Mouse (Mus musculus) heart, embryonic 15.5 days (tissue): ENCODE results near the gene Fry. TPM values are rescaled to one million over a fixed set of nuclear protein-coding genes. Genes with fewer than 3 reads are reported as not detected.
A peak's percentile ranks its signal among the peaks of the same experiment; 100 is the strongest.

ENCODE experiments used
- ATAC-seq: fragments of 200-750 bp; cut with Nextera tagmentation; replicated peaks from 2 replicates; pipeline ENCODE4 v1.8.0; 2017; ENCODE audit warnings: low read depth, moderate TSS enrichment; ENCODE audit not compliant: insufficient number of reproducible peaks, insufficient read depth, low FRiP score
- H3K27ac ChIP-seq: fragments of 300-500 bp; sonication (generic); 2 replicates; pipeline ENCODE4 v1.5.1; 2015; ENCODE audit warnings: mild to moderate bottlenecking, inconsistent platforms
- H3K27me3 ChIP-seq: fragments of 300-500 bp; sonication (generic); 2 replicates; pipeline ENCODE4 v1.6.1; 2015; ENCODE audit warnings: inconsistent platforms
- H3K36me3 ChIP-seq: fragments of 300-500 bp; sonication (generic); 2 replicates; pipeline ENCODE4 v1.6.1; 2015; ENCODE audit warnings: mild to moderate bottlenecking, inconsistent platforms
- H3K4me1 ChIP-seq: fragments of 300-500 bp; sonication (generic); replicated peaks from 2 replicates; pipeline ENCODE4 v1.6.1; 2015; ENCODE audit warnings: inconsistent platforms
- H3K4me2 ChIP-seq: fragments of 300-500 bp; sonication (generic); 2 replicates; pipeline ENCODE4 v1.6.1; 2015; ENCODE audit warnings: inconsistent platforms, mild to moderate bottlenecking, moderate library complexity
- H3K4me3 ChIP-seq: fragments of 300-500 bp; sonication (generic); 2 replicates; pipeline ENCODE4 v1.5.1; 2015; ENCODE audit warnings: mild to moderate bottlenecking, inconsistent platforms
- H3K9ac ChIP-seq: fragments of 300-500 bp; sonication (generic); 2 replicates; pipeline ENCODE4 v1.6.1; 2015; ENCODE audit warnings: mild to moderate bottlenecking, inconsistent platforms
- H3K9me3 ChIP-seq: fragments of 300-500 bp; sonication (generic); replicated peaks from 2 replicates; pipeline ENCODE4 v1.6.1; 2016; ENCODE audit warnings: inconsistent platforms
- WGBS: fragments of 180-500 bp; shearing (Covaris S2); methylation state at CpG from one replicate; pipeline ENCODE4 v1.1.7; 2015; ENCODE audit warnings: mixed read lengths; 5-methylcytosine and 5-hydroxymethylcytosine counted together
- polyA plus RNA-seq: library from polyadenylated mRNA; unstranded; fragments of >200 nt; fragmentation: Nextera tagmentation; extraction: Ambion mirVana; gene quantifications from 2 replicates; pipeline ENCODE4 v1.2.1, GENCODE M21; 2015

The Fry gene
- polyA plus RNA-seq, 1 experiment from 2014 or later, result 30.3 TPM

DNA sequence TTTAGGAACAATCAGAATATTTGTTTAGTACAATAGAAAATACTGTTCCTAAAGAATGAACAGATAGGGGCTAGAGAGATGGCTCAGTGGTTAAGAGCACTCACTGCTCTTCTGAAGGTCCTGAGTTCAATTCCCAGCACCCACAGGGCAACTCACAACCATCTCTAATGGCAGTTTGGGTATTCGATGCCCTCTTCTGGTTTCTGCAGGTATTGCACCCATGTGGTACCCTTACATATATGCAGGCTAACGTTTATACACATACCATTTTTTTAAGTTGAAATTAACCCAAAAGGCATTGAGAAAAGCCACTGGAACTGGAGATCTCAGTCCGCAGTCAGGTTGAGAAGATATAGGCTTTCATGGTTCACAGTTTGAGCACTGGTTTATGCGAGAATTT, 248.6 kb downstream of the Fry start:
- H3K4me2 ChIP-seq, result no peak overlapping the region
- H3K4me3 ChIP-seq, result no peak overlapping the region
- WGBS, result 87% methylated on average over 4 of the region's 4 CpGs
- H3K27me3 ChIP-seq, result no peaks in the 10 kb centered on the region
- no peak overlapping the region for H3K9ac ChIP-seq
- no peak for ATAC-seq
- no peaks in the 10 kb centered on the region for H3K9me3 ChIP-seq
- H3K36me3 ChIP-seq, result peaks cover 41% of the 10 kb centered on the region
- no peak overlapping the region for H3K27ac ChIP-seq
- H3K4me1 ChIP-seq, result peaks cover 3% of the 10 kb centered on the region; the same call in 1 of the 2 replicates

DNA sequence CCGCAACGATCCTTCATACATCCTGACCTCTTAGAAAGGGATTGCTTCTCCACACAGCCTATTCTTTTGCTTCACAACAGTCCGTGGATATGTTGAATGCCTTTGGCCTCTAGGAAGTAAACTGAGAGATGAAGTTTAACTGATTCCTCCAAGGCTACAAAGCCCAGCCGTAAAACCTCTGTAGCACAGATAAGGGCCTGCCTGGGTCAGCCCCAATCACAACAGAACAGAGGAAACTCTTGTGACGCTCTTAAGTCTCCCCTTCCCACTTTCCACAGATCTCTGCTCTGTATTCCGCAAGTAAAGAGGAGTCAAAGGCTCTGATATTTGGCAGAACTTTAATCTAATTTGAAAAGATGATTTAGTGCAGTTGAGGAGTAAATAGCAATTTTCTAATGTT, 251.8 kb downstream of the Fry start:
- H3K4me2 ChIP-seq, result no peak overlapping the region
- ATAC-seq, result no peak
- peaks cover 5% of the 10 kb centered on the region; the same call in 1 of the 2 replicates for H3K4me1 ChIP-seq
- WGBS, result 33% methylated on average over 6 of the region's 6 CpGs
- H3K27ac ChIP-seq, result peak overlapping the region; percentile 11; the same call in 1 of the 2 replicates
- H3K9me3 ChIP-seq, result no peaks in the 10 kb centered on the region
- no peak overlapping the region for H3K9ac ChIP-seq
- peaks cover 46% of the 10 kb centered on the region for H3K36me3 ChIP-seq
- H3K4me3 ChIP-seq, result no peak overlapping the region
- no peaks in the 10 kb centered on the region for H3K27me3 ChIP-seq

GRCm38 (mm10) chr5:150370895-150371294, 252.4 kb downstream of the Fry start:
- no peak overlapping the region for H3K27ac ChIP-seq
- no peaks in the 10 kb centered on the region for H3K27me3 ChIP-seq
- no peak for ATAC-seq
- no peak overlapping the region for H3K9ac ChIP-seq
- H3K4me1 ChIP-seq, result peaks cover 5% of the 10 kb centered on the region; the same call in 1 of the 2 replicates
- peaks cover 40% of the 10 kb centered on the region for H3K36me3 ChIP-seq
- H3K4me3 ChIP-seq, result no peak overlapping the region
- H3K4me2 ChIP-seq, result no peak overlapping the region
- H3K9me3 ChIP-seq, result no peaks in the 10 kb centered on the region

DNA sequence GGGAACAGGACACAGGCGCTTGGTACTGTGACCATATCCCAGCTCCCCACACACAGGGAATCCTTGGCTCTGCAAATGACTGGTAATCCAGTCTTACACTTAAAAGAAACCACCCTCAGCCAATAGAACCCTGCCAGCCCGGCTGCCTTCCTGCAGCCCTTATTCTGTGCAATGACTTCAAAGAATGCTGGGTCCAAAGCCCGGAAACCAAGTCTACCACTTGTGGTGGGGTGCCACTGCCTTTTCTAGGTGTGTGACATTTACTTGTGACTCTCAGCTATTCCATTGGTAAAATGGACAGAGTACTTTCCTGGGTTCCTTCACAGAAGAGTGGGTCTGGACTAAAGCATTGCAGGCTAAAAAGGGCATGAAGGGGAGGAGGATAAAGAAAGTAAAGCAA, 254.5 kb downstream of the Fry start:
- ATAC-seq, result no peak
- no peak overlapping the region for H3K4me2 ChIP-seq
- no peak overlapping the region for H3K9ac ChIP-seq
- WGBS, result 80% methylated on average over 3 of the region's 3 CpGs
- no peaks in the 10 kb centered on the region for H3K9me3 ChIP-seq
- no peak overlapping the region for H3K27ac ChIP-seq
- H3K4me3 ChIP-seq, result no peak overlapping the region
- H3K36me3 ChIP-seq, result peaks cover 23% of the 10 kb centered on the region; the same call in 1 of the 2 replicates
- peaks cover 5% of the 10 kb centered on the region; the same call in 1 of the 2 replicates for H3K4me1 ChIP-seq
- no peaks in the 10 kb centered on the region for H3K27me3 ChIP-seq

GRCm38 (mm10) chr5:150374778-150375559, 256.5 kb downstream of the Fry start:
- Histone ChIP-seq H3K4me2 (no peak overlapping the region), H3K4me1 (peaks cover 4% of the 10 kb centered on the region; the same call in 1 of the 2 replicates), H3K9ac (no peak overlapping the region), H3K27ac (no peak overlapping the region), H3K27me3 (no peaks in the 10 kb centered on the region), H3K9me3 (no peaks in the 10 kb centered on the region), H3K4me3 (no peak overlapping the region), H3K36me3 (peaks cover 23% of the 10 kb centered on the region)
- no peak for ATAC-seq
- WGBS, result 72% methylated on average over 8 of the region's 8 CpGs

DNA sequence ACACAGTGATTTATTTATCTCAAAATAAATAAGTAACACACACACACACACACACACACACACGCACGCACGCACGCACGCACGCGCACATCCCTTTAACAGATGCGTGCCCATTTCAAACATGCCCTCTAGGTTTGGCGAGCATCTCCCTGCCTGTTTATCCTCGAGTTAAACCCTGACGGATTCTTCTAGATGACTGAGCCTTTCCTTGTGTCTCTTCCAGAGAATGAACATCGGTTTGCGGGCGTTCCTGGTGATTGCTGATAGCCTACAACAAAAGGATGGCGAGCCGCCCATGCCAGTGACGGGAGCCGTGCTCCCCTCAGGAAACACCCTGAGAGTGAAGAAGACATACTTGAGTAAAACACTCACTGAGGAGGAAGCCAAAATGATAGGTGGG, 260.1 kb downstream of the Fry start:
- Histone ChIP-seq H3K27ac (no peak overlapping the region), H3K4me3 (no peak overlapping the region), H3K4me1 (no peaks in the 10 kb centered on the region), H3K27me3 (no peaks in the 10 kb centered on the region), H3K36me3 (peaks cover 50% of the 10 kb centered on the region), H3K4me2 (no peak overlapping the region), H3K9me3 (no peaks in the 10 kb centered on the region), H3K9ac (no peak overlapping the region)
- 81% methylated on average over 18 of the region's 18 CpGs for WGBS
- no peak for ATAC-seq

- Histone ChIP-seq H3K4me1 (peaks cover 17% of the 10 kb centered on the region), H3K27ac (no peak overlapping the region), H3K4me3 (no peak overlapping the region), H3K9ac (no peak overlapping the region), H3K27me3 (no peaks in the 10 kb centered on the region), H3K36me3 (peaks cover 50% of the 10 kb centered on the region), H3K9me3 (no peaks in the 10 kb centered on the region), H3K4me2 (no peak overlapping the region)
- WGBS, result 76% methylated on average over 10 of the region's 10 CpGs
- ATAC-seq, result no peak
Observed at GRCm38 (mm10) chr5:150380767-150381166, 262.3 kb downstream of the Fry start.

DNA sequence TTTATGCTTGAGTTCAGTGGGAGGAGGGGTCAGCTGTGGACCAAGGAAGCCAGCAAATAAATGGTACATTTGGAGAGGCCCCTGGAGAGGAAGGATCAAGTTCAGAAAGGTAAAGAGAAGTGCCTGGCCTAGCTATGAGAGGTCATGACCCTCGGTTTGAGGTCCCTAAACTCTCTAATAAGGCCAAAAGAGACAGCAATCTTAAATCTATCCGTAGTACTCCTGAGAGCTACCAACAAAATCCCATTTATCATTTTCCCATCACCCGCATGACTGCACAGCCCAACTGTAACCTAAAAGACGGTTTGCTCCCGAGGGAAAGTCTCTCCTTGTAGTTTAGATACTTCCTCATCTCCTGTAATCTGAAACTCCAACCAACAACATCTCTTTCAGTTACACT, 264.0 kb downstream of the Fry start:
- H3K27ac ChIP-seq, result no peak overlapping the region
- 72% methylated on average over 5 of the region's 5 CpGs for WGBS
- H3K4me1 ChIP-seq, result peaks cover 17% of the 10 kb centered on the region
- no peak overlapping the region for H3K4me3 ChIP-seq
- no peak overlapping the region for H3K9ac ChIP-seq
- H3K27me3 ChIP-seq, result no peaks in the 10 kb centered on the region
- H3K36me3 ChIP-seq, result peaks cover 64% of the 10 kb centered on the region
- H3K9me3 ChIP-seq, result no peaks in the 10 kb centered on the region
- no peak for ATAC-seq
- H3K4me2 ChIP-seq, result no peak overlapping the region

DNA sequence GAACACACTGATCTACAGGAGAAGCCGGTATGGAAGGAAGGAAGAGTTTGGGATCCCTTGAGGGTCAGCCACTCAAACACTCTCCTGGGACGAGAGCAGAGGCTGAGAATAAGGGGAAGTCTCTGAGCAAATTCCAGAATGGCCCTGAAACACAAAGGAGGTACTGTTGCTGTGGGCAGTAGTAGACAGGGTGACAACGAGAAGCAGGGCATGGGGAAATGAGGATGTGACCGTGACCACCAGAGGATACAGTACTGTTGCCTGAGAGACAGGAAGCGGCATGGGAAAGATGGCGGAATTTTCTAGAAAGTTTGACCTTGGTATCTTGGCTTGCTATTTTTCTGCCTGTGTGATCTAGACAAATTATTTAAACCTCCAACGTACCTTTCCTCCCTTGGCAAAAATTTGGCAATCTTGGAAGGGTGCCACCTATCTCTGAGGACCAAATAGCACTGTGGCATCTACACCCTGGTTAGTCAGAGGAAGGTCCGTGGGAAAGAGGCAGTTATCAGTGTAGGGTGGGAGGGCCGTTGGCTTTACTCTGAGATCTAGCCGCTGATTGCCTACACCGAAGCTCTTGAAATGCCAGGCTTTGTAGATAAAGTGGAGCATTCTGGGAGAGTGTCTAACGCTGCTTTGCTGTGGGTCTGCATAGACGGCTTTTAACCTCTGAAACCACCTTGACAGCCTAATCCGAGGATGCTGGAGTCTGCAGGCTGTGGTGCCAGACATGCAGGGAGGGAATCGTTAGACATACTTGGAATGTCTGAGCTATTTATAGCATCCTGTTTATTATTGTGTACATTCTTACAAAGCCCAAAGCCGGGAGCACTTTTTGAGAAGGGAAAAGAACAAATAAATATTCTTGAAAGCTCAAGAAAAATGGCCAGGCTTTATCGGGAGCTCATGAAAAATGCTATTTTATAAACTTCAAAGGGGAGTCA, 266.1 kb downstream of the Fry start:
- Histone ChIP-seq H3K36me3 (peaks cover 69% of the 10 kb centered on the region), H3K4me2 (no peak overlapping the region), H3K27ac (peak overlapping the region; percentile 74), H3K9me3 (no peaks in the 10 kb centered on the region), H3K27me3 (no peaks in the 10 kb centered on the region), H3K4me1 (peaks cover 17% of the 10 kb centered on the region), H3K4me3 (no peak overlapping the region), H3K9ac (no peak overlapping the region)
- ATAC-seq, result peak; percentile 41
- 28% methylated on average over 17 of the region's 17 CpGs for WGBS

GRCm38 (mm10) chr5:150385224-150385623, 266.8 kb downstream of the Fry start:
- Histone ChIP-seq H3K4me3 (no peak overlapping the region), H3K9me3 (no peaks in the 10 kb centered on the region), H3K36me3 (peaks cover 65% of the 10 kb centered on the region), H3K9ac (no peak overlapping the region), H3K27ac (peak overlapping the region; percentile 74), H3K4me1 (peaks cover 22% of the 10 kb centered on the region), H3K27me3 (no peaks in the 10 kb centered on the region), H3K4me2 (no peak overlapping the region)
- 46% methylated on average over 7 of the region's 7 CpGs for WGBS
- no peak for ATAC-seq

DNA sequence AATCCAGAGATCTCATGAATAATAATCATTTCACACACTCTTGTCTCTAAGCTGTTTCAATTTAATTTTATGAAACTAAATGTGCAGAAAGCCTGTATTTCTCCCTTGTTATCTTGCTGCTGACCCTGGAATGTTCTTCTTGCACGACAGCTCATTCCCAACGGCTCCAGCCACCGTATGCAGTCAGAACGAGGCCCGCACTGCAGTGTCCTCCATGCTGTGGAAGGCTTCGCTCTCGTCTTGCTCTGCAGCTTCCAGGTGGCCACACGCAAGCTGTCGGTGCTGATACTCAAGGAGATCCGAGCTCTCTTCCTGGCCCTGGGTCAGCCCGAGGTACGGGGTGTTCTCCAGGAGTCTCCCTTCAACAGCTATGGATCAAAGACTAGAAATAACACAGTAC, 270.2 kb downstream of the Fry start:
- Histone ChIP-seq H3K27ac (no peak overlapping the region), H3K27me3 (no peaks in the 10 kb centered on the region), H3K36me3 (peaks cover 59% of the 10 kb centered on the region), H3K4me3 (no peak overlapping the region), H3K4me2 (no peak overlapping the region), H3K4me1 (peaks cover 26% of the 10 kb centered on the region), H3K9me3 (no peaks in the 10 kb centered on the region), H3K9ac (no peak overlapping the region)
- WGBS, result 62% methylated on average over 12 of the region's 12 CpGs
- no peak for ATAC-seq
